Mouse (Mus musculus): ENCODE measurements around the gene Csrp3.
A peak's percentile ranks its signal among the peaks of the same experiment; 100 is the strongest.

Gene Csrp3

DNA sequence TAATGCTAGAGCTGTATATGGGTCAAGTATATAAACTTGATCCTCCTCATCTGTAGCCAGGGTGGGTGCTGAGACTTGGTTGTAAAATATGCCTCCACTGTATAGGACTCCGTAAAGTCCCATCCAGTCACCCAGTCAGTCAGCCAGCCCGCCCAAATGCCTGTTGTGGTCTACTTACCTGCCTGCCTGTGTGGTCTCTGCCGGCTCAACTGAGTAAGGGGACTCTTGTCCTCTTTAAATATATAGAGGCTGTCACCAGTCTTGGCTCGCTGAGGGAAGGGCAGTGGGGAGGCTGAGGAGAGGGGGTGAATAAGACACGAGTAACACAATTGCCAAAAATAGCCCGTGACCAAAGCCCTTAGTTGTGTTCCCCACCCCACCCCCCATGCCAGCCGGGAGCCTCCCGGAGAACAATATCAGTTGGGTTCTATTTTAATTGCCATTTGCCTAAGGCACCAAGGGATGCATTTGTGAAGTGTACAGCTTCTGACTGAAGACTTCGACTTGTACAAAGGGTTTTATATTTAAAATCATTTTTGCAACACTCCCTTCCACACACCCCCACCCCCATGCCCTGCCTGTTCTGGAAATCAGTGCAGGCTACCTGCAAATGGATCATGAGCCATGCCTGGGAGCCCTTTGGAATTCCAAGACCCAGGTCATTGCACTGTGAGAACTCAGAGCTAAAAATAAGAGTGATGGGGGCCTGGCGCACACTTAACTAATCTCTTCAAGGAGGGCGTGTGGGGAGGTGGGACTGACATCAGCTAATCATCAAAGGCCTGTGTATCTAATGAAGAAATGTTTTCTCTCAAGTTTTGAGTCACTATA lies at the start of gene Csrp3:
Gene Csrp3, minus strand, starts transcription at position 214 of the 831 bp plus-strand sequence.
- DNase-seq, result no peak

GRCm38 (mm10) chr7:48896051-48896450 lies 48.2 kb upstream of the Csrp3 start:
- no peak for DNase-seq

DNA sequence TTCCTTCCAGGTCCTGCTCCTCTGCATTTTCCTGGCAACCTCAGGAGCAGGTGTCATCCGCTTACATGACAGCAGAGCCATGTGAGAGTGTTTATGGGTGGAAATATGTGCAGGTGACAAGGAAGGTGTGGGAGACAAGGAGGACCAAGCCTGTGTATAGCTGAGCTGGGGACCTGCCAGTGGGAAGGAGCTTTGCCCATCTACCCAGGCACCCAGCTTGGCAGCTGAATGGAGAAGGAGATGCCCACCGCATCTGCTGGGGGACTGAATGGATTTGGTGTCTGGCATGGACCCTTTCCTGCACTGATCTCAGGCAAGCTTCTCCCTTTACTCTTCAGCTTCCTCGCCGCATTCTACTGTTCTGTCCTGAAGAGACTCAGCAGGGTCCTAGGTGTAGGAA lies 47.6 kb upstream of the Csrp3 start:
- no peak for DNase-seq

DNA sequence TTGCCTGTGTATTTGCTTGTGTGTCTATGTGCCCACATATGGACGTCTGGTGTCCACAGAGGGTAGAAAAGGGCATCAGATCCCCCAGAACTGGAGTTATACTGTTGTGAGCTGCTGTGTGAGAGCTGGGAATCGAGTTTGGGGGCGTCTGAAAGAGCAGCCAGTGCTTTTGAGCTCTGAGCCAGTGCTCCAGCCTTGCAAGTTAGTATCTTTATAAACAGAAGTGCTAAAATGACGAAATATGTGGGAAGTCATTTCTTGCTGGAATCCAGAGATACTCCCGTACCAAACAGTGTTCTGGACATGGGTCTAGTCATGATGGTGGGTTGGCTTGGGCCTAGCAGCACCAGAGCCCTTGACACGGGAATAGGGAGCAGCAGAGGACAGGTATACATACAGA lies 46.9 kb upstream of the Csrp3 start:
- DNase-seq, result no peak

- peak; percentile 69 for DNase-seq
Measured at GRCm38 (mm10) chr7:48894152-48894551, 46.3 kb upstream of the Csrp3 start.

GRCm38 (mm10) chr7:48893093-48893492 lies 45.3 kb upstream of the Csrp3 start:
- no peak for DNase-seq

- no peak for DNase-seq
Measured at GRCm38 (mm10) chr7:48891029-48891428, 43.2 kb upstream of the Csrp3 start.

GRCm38 (mm10) chr7:48888751-48889150 lies 40.9 kb upstream of the Csrp3 start:
- DNase-seq, result no peak

- no peak for DNase-seq
Measured at GRCm38 (mm10) chr7:48887973-48888372, 40.1 kb upstream of the Csrp3 start.

- DNase-seq, result no peak
Measured at GRCm38 (mm10) chr7:48884266-48884611, 36.4 kb upstream of the Csrp3 start.

DNA sequence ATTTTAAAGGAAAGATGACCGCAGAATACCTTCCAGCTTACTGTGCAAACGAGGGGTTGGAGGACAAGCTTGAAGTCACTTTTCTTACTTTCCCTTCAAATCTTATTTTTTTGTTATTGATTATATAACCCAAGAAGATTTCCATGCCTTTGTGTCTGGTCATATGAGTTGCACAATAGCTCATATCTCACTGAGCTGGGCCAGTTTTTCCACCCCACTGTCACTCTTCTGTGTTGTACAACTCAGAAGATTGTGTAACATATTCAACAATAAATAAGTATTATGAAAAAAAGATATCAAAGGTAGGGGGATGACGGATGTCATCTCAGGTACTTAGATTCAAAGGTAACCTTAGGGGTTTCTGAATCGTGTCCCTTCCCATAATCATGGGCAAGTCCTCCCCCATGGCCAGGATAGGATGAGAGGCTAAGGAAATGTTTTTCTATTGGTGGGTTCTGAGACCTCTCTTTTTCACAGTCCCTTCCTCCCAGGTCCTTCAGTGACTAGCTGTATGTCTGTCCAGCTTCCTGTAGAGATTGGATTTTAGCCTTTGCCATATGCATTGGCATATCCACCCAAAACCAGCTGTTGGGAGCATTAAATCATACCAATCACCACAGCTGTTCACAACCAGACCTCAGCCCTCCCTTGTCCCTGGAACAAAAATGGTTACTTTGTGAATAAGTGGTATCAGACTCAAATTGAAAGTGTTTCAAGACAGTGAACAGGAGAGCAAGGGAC lies 35.9 kb upstream of the Csrp3 start:
- DNase-seq, result no peak

DNA sequence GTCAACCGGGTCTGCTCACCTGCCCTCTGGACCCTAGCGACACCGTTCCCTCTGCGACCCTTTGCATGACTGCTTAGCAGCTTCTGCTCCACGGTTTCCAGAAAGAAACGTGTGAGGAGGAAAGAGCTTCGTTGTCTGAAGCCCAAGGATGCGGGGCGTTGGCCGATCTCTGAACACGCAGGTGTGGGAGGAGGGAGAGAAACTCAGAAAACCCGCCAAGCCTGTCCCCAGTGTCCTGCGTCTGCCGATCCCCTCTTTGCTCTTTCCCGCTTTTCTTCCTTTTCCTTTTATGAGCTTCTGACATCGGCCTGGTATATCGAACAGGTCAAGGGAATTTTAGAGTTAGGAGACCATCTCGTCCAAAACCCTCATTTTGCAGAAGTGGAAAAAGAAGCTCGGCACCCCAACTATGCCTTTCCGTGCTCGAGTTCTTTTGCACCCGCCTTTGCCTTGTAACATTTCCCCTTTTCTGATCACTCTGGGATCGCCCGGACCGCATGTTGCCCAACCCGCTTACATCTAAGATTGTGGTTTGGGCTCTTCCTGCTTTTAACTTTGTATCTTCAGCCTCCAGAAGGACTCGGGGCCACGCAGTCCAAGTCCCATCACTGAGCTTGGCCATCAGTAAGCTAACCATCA lies 34.3 kb upstream of the Csrp3 start:
- peak; percentile 62 for DNase-seq

GRCm38 (mm10) chr7:48881486-48881885 lies 33.7 kb upstream of the Csrp3 start, which contains the start of gene E2f8:
Gene E2f8 (minus strand): TSS chr7:48881596.
- DNase-seq, result peak; percentile 93

- peak; percentile 99 for DNase-seq
Measured at GRCm38 (mm10) chr7:48880591-48881481, 33.0 kb upstream of the Csrp3 start.

- DNase-seq, result peak; percentile 41
Measured at GRCm38 (mm10) chr7:48879574-48879973, 31.7 kb upstream of the Csrp3 start.

- no peak for DNase-seq
Measured at GRCm38 (mm10) chr7:48877786-48878390, 30.1 kb upstream of the Csrp3 start.

GRCm38 (mm10) chr7:48876526-48876925 lies 28.7 kb upstream of the Csrp3 start:
- DNase-seq, result peak; percentile 49

GRCm38 (mm10) chr7:48875096-48875495 lies 27.3 kb upstream of the Csrp3 start:
- no peak for DNase-seq

GRCm38 (mm10) chr7:48871292-48871691 lies 23.5 kb upstream of the Csrp3 start:
- DNase-seq, result no peak

GRCm38 (mm10) chr7:48870579-48871180 lies 22.8 kb upstream of the Csrp3 start:
- DNase-seq, result no peak

- DNase-seq, result no peak
Measured at GRCm38 (mm10) chr7:48870144-48870543, 22.3 kb upstream of the Csrp3 start.

GRCm38 (mm10) chr7:48867576-48867975 lies 19.7 kb upstream of the Csrp3 start:
- no peak for DNase-seq

All from liver (tissue).